Comparison of ENCODE assay signal across 14 mouse cellular contexts in genomic region chr10:99197125-99197524, GRCm38 (mm10).
DNase-seq lines count a peak whose midpoint lies in the region; ATAC-seq lines count a peak whose summit lies in the region.
"Had no signal": no experiment of that assay in that cellular context is flagged by ENCODE, and none has a peak within 500 bp of the region (broad histone marks: within the 10 kb centered on the region; RNA-seq: fewer than 3 reads in every experiment).

No protein-coding gene starts in this region.

- H3K27me3 ChIP-seq in neural tube, embryonic 11.5 days (ENCODE audit: control insufficient read depth, insufficient read depth, low read length): no peaks in the 10 kb centered on the region
- no peaks in the 10 kb centered on the region for H3K27me3 ChIP-seq in forebrain, embryonic 15.5 days
- no peaks in the 10 kb centered on the region for H3K27me3 ChIP-seq in limb, embryonic 10.5 days (ENCODE audit: low read depth, poor library complexity, severe bottlenecking)
- no peaks in the 10 kb centered on the region for H3K27me3 ChIP-seq in neural tube, embryonic 14.5 days (ENCODE audit: control insufficient read depth, insufficient read depth, low read length)
- H3K27me3 ChIP-seq: embryonic facial prominence, embryonic 13.5 days had no signal

- peaks cover 2% of the 10 kb centered on the region; the same call in 1 of the 2 replicates for H3K4me1 ChIP-seq in neural tube, embryonic 11.5 days (ENCODE audit: control insufficient read depth, insufficient read depth, low read length)
- H3K4me1 ChIP-seq in forebrain, embryonic 15.5 days: peaks cover 16% of the 10 kb centered on the region
- peaks cover 53% of the 10 kb centered on the region for H3K4me1 ChIP-seq in limb, embryonic 10.5 days
- H3K4me1 ChIP-seq in neural tube, embryonic 14.5 days (ENCODE audit: control insufficient read depth, insufficient read depth, low read length): no peaks in the 10 kb centered on the region

- WGBS in neural tube, embryonic 11.5 days: 82% methylated on average over 8 of the region's 8 CpGs
- 67% methylated on average over 8 of the region's 8 CpGs for WGBS in forebrain, embryonic 15.5 days
- WGBS in limb, embryonic 10.5 days: 59% methylated on average over 8 of the region's 8 CpGs
- 53% methylated on average over 8 of the region's 8 CpGs for WGBS in neural tube, embryonic 14.5 days

- ATAC-seq in neural tube, embryonic 11.5 days (ENCODE audit: insufficient read depth, low FRiP score, low TSS enrichment): peak; percentile 35; the same call in 1 of the 2 replicates
- peak; percentile 60 for ATAC-seq in forebrain, embryonic 15.5 days (replicated peaks)
- ATAC-seq in neural tube, embryonic 14.5 days (ENCODE audit: low read depth): 0 out of 2 replicates have a peak, but pooled peaks have one; percentile 54

- H3K4me3 ChIP-seq in neural tube, embryonic 11.5 days (ENCODE audit: low read depth, low read length): no peak overlapping the region
- no peak overlapping the region for H3K4me3 ChIP-seq in forebrain, embryonic 15.5 days
- H3K4me3 ChIP-seq in limb, embryonic 10.5 days: no peak overlapping the region
- H3K4me3 ChIP-seq in neural tube, embryonic 14.5 days (ENCODE audit: low read depth, low read length): no peak overlapping the region
- H3K4me3 ChIP-seq: embryonic facial prominence, embryonic 13.5 days had no signal

- H3K9me3 ChIP-seq in neural tube, embryonic 11.5 days (ENCODE audit: control insufficient read depth, low read length): no peaks in the 10 kb centered on the region
- no peaks in the 10 kb centered on the region for H3K9me3 ChIP-seq in forebrain, embryonic 15.5 days
- no peaks in the 10 kb centered on the region for H3K9me3 ChIP-seq in limb, embryonic 10.5 days (replicated peaks)
- no peaks in the 10 kb centered on the region for H3K9me3 ChIP-seq in neural tube, embryonic 14.5 days (ENCODE audit: control insufficient read depth, low read length)
- H3K9me3 ChIP-seq: embryonic facial prominence, embryonic 13.5 days had no signal

- H3K4me2 ChIP-seq in neural tube, embryonic 11.5 days (ENCODE audit: low read depth): no peak overlapping the region
- no peak overlapping the region for H3K4me2 ChIP-seq in forebrain, embryonic 15.5 days (replicated peaks)
- H3K4me2 ChIP-seq in neural tube, embryonic 14.5 days (ENCODE audit: low read depth, low read length): no peak overlapping the region
- H3K4me2 ChIP-seq: embryonic facial prominence, embryonic 13.5 days; lung, embryonic 14.5 days had no signal

- no peak overlapping the region for H3K9ac ChIP-seq in neural tube, embryonic 11.5 days (ENCODE audit: low read length)
- H3K9ac ChIP-seq in forebrain, embryonic 15.5 days (replicated peaks): no peak overlapping the region
- no peak overlapping the region for H3K9ac ChIP-seq in neural tube, embryonic 14.5 days (replicated peaks; ENCODE audit: low read depth, low read length)
- H3K9ac ChIP-seq: embryonic facial prominence, embryonic 13.5 days; lung, embryonic 14.5 days had no signal

- H3K27ac ChIP-seq in neural tube, embryonic 11.5 days (ENCODE audit: low read depth, low read length): peak overlapping the region; percentile 39; the same call in 1 of the 2 replicates
- H3K27ac ChIP-seq in forebrain, embryonic 15.5 days (replicated peaks): no peak overlapping the region
- peak overlapping the region; percentile 48; the same call in 1 of the 2 replicates for H3K27ac ChIP-seq in limb, embryonic 10.5 days
- H3K27ac ChIP-seq in neural tube, embryonic 14.5 days (ENCODE audit: low read depth, low read length): no peak overlapping the region
- H3K27ac ChIP-seq: embryonic facial prominence, embryonic 13.5 days had no signal

- H3K36me3 ChIP-seq in neural tube, embryonic 11.5 days (ENCODE audit: control insufficient read depth, insufficient read depth, low read length): no peaks in the 10 kb centered on the region
- H3K36me3 ChIP-seq in forebrain, embryonic 15.5 days: no peaks in the 10 kb centered on the region
- peaks cover 16% of the 10 kb centered on the region; the same call in 1 of the 2 replicates for H3K36me3 ChIP-seq in limb, embryonic 10.5 days
- no peaks in the 10 kb centered on the region for H3K36me3 ChIP-seq in neural tube, embryonic 14.5 days (ENCODE audit: control insufficient read depth, insufficient read depth, low read length)

- no peak for DNase-seq in neural tube, embryonic 11.5 days (ENCODE audit: low spot score)
- DNase-seq in neural tube, embryonic 10.5 days (ENCODE audit: extremely low spot score, low spot score): no peak
- DNase-seq in limb, embryonic 10.5 days (ENCODE audit: low spot score): no peak
- DNase-seq in natural killer cell, adult 2 months (ENCODE audit: low spot score in 2 of 2): no peak
- no peak for DNase-seq in spleen, postnatal 14 days (ENCODE audit: low spot score in 2 of 2)
- DNase-seq in left cerebral cortex, adult 11 months (ENCODE audit: low spot score): no peak
- DNase-seq: cerebellum, adult 8-10 months; kidney, adult 8-10 months; liver; lung, embryonic 14.5 days; right cerebral cortex, postnatal 25 days had no signal

Comparison
In these comparisons a context has a peak if more than half of its experiments do, and no peak if none do; other contexts are left out.
1. H3K27ac ChIP-seq: peak in neural tube, embryonic 11.5 days (single experiment) and limb, embryonic 10.5 days (single experiment); none in forebrain, embryonic 15.5 days (single experiment) and neural tube, embryonic 14.5 days (single experiment).
2. Peak in every context shown above with its lines, with median percentiles within 50 percentile points of each other: ATAC-seq.